Mouse (Mus musculus): Measurements from ENCODE around the gene Traf3ip2.

Traf3ip2 gene

GRCm38 (mm10) chr10:39631627-39632026 is 18.9 kb downstream of the Traf3ip2 start:
- no peak for DNase-seq (ENCODE audit: low spot score in 2 of 2)

GRCm38 (mm10) chr10:39633379-39633778 is 20.6 kb downstream of the Traf3ip2 start:
- no peak for DNase-seq (ENCODE audit: low spot score in 2 of 2)

DNA sequence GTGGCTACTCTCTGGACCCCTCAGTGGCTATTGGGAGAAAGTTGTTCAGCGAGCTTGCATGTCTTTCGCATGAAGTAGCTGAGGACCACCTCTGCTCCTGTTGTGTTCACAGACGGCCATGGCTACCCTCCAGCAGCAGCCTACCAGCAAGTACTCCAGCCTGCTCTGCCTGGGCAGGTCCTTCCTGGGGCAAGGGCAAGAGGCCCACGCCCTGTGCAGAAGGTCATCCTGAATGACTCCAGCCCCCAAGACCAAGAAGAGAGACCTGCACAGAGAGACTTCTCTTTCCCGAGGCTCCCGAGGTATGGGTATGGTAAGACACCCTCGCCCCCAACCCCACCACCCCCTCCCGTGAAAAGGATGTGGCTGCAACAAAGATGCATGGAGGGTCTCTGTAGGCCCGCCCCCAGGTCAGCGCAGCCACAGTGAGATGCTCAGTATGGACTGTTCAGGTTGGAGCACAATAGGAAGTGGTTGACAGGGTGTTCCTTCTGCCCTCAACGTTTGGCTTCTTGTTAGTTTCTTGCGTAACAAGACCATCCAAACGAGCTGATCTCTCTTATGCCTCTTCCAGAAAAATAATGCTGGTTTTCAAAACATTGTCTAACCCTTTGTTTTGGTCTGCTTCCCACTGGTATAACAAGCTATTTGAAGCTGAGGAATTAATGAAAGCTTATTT is 21.8 kb downstream of the Traf3ip2 start:
- DNase-seq (ENCODE audit: low spot score in 2 of 2): no peak

GRCm38 (mm10) chr10:39638862-39639261 is 26.1 kb downstream of the Traf3ip2 start:
- no peak for DNase-seq (ENCODE audit: low spot score in 2 of 2)

DNA sequence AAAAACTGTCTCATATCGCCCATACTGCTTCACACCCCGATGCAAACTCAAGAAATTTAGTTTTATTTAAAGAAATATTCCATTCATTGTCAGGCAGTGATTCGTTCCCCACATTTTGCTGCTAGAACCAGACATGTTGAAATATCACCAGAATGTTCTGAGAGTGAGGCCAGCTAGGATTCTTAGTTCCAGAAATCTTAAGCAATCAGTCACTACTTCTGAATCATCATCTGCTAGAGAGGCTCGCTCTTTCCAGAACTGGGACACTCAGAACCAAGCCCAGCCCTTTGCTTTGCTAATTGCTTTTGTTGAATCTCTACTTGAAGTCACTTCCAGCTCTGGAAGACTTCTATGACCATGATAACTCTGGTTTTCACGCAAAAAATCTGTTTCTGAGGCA is 27.0 kb downstream of the Traf3ip2 start:
- no peak for DNase-seq (ENCODE audit: low spot score in 2 of 2)

DNA sequence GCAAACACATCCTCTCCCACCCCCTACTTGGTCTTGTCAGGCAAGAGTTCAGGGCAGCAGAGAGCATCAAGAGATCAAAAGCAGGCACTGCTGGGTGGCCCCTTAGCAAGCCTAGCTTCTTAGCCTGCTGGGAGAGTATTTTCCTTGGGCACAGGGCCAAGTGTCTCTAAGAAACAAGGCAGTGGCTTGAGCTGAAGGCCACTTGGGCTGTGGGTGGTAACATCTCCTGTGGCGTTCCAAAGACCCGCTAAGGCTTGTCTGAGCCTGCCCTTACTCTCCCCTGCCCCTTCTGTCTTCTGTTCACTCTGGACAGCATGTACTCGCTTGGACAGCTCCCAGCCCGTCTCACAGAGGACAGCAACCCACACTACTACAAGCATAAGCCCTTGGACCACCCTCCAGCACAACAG is 28.1 kb downstream of the Traf3ip2 start:
- DNase-seq (ENCODE audit: low spot score in 2 of 2): no peak

GRCm38 (mm10) chr10:39645789-39646628 is 33.3 kb downstream of the Traf3ip2 start:
- DNase-seq (ENCODE audit: low spot score in 2 of 2): no peak

- no peak for DNase-seq (ENCODE audit: low spot score in 2 of 2)
These were observed 33.9 kb downstream of the Traf3ip2 start for GRCm38 (mm10) chr10:39646629-39647019.

GRCm38 (mm10) chr10:39647118-39647517 is 34.4 kb downstream of the Traf3ip2 start:
- DNase-seq (ENCODE audit: low spot score in 2 of 2): no peak

GRCm38 (mm10) chr10:39648278-39648677 is 35.5 kb downstream of the Traf3ip2 start:
- no peak for DNase-seq (ENCODE audit: low spot score in 2 of 2)

GRCm38 (mm10) chr10:39649550-39649949 is 36.8 kb downstream of the Traf3ip2 start:
- no peak for DNase-seq (ENCODE audit: low spot score in 2 of 2)

DNA sequence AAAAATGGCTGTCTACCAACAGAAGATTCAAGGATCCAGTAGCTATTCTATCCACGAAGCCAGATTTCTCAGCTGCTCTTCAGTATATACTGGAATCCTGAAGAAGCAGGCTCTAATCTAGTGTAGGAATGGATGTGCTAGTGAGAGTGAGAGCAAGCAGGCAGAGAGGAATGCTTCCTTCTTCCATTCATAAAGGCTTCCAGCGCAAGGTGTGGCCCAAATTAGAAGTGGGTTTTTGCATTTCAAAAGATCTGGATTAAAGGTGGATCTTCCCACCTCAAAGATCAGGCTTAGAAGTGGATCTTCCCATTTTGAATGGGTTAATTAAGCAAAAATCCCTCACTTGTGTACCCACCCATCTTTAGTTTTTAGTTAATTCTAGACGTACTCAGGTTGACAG is 37.6 kb downstream of the Traf3ip2 start:
- no peak for DNase-seq (ENCODE audit: low spot score in 2 of 2)

- DNase-seq (ENCODE audit: low spot score in 2 of 2): no peak
These were observed 41.3 kb downstream of the Traf3ip2 start for GRCm38 (mm10) chr10:39654001-39654416.

- DNase-seq (ENCODE audit: low spot score in 2 of 2): no peak
These were observed 46.2 kb downstream of the Traf3ip2 start for GRCm38 (mm10) chr10:39658901-39659410.

- DNase-seq (ENCODE audit: low spot score in 2 of 2): peak in 1 of 2 experiments; percentile 49
These were observed 46.9 kb downstream of the Traf3ip2 start for GRCm38 (mm10) chr10:39659411-39660268.

DNA sequence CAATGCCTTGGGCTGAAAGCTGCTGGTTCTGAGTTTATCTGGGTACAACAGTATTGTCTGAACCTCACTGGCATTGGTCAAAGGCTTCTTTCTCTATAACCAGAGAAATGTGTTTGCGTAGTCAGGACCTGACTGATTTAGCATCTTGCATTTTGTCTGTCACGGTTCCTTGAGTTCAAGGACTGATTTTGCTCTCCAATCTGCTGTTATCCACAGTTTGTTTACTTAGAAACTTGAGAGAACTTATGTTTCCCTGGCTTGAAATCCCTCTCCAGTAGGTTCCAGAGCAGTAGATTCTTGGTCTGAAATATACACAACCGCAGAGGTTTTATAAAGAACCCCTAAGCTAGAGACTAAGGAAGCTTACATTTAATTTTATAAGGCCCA is 47.5 kb downstream of the Traf3ip2 start:
- DNase-seq (ENCODE audit: low spot score in 2 of 2): no peak

GRCm38 (mm10) chr10:39660698-39661097 is 48.0 kb downstream of the Traf3ip2 start:
- DNase-seq (ENCODE audit: low spot score in 2 of 2): no peak

GRCm38 (mm10) chr10:39665071-39665502 is 52.4 kb downstream of the Traf3ip2 start:
- DNase-seq (ENCODE audit: low spot score in 2 of 2): no peak

DNA sequence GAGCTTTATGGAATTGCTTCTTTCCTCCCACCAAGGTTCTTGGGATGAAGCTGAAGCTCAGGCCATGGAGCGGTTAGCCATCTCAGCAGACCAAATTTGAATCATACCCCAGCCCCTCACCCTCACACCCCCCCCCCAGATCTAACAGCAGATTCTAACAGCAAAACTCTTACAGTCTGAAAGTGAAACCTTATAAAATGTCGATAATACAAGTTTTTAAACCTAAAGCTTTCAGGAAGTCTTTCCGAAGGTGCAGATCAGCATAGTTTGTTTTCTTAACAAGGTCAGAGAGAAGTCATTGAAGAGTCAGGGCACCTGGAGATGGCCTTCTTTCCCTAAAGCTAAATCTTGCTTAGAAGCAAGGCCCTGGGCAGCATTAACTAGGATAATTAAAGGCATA is 53.3 kb downstream of the Traf3ip2 start:
- DNase-seq (ENCODE audit: low spot score in 2 of 2): no peak

GRCm38 (mm10) chr10:39671451-39671850 is 58.7 kb downstream of the Traf3ip2 start:
- DNase-seq (ENCODE audit: low spot score in 2 of 2): no peak

GRCm38 (mm10) chr10:39672547-39673051 is 59.9 kb downstream of the Traf3ip2 start:
- peak in 1 of 2 experiments; percentile 47 for DNase-seq (ENCODE audit: low spot score in 2 of 2)

DNA sequence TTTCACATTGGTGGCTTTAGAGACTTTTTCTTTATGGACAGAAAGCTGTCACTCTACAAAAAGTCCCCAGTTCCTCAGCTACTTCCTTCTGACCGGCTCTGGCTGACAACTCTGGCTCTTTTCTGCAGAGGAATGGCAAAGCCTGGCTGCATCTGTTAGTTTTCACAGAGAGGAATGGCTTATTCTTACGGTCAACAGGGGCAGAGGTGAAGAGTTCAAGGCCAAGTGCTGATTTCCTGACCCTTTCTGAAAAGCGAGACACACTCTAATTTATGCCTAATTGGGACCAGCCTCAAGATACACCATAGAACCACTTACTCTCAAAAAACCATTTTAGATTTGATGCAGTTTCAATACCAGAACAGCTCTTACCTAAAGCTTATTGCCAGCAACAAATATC is 61.4 kb downstream of the Traf3ip2 start:
- DNase-seq (ENCODE audit: low spot score in 2 of 2): no peak
